Mouse (Mus musculus) ZHBTc4 (cell line): ENCODE measurements at regions not wholly inside any gene's neighbourhood (a gene's known extent, or its start where the extent isn't known, plus 50 kb on each side); places are given as distances from the start of the nearest gene placed in this dataset.

ENCODE experiments used
- DNase-seq: peaks from one replicate; pipeline ENCODE4 v3.0.0-alpha.2; 2011; ENCODE audit warnings: low read depth, low spot score

DNA sequence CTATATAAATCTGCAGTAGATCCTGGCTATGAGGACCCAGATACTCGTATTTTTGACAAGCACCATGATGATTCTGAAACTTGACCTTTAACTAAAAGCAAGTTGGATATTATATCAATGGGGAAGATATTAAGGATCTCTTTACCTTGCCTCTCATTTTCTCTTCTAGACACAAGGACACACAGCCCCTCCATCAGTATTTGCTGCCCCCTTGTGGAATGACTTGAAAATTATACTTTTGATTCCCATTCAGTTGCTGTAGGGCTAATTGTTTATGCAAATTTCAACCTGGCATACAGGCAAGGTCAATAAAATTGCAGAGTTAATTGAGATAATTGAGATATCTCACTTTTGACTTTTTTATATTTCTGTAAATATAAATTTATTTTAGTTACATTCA lies 375.5 kb downstream of the Nap1l3 start:
- DNase-seq = peak; percentile 25
